Mouse (Mus musculus): ENCODE measurements around the gene Gpr108.

DNA sequence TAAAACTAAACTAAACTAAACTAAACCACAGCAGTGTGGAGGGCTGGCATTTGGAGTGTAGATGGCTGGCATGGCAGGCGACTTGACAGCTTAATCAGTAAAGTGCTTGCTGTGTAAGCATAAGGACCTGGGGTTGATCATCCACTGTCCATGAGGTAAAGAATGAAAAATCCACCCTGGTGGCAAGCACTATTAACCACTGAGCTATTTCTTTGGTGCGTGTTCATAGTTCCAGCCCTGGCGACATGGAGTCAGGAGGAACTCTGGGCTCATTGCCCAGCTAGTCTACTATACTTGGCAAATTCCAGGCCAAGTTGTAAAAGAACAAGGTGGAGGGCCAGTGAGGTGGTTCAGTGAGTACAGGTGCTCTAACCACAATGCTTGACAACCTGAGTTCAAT is 40.3 kb downstream of the Gpr108 start:
- TF ChIP-seq CTCF (IDR thresholded peaks at IDR 0.05; ENCODE audit: control insufficient read depth, insufficient read depth, insufficient replicate concordance, low read depth, low read length) (no peak), POLR2A (IDR thresholded peaks at IDR 0.05; ENCODE audit: control insufficient read depth, low read depth, low read length) (no peak)

Data from testis, adult 2 months (tissue).